Mouse (Mus musculus) heart, embryonic 14.5 days (tissue): ENCODE measurements at regions not wholly inside any gene's neighbourhood (a gene's known extent, or its start where the extent isn't known, plus 50 kb on each side); places are given as distances from the start of the nearest gene placed in this dataset.

Experiments
- ATAC-seq: fragments of 200-750 bp; cut with Nextera tagmentation; 2 replicates; pipeline ENCODE4 v1.8.0; 2017; ENCODE audit warnings: low read depth, moderate TSS enrichment; ENCODE audit not compliant: insufficient number of reproducible peaks, insufficient read depth, low FRiP score
- H3K27ac ChIP-seq, 2 experiments: fragments of 200-500 bp in 1 of 2; fragments of 300-500 bp in 1 of 2; sonication (generic) in 1 of 2; replicated peaks in 1 of 2; 2 replicates each; pipeline ENCODE4 v1.5.1; 2012 to 2014; ENCODE audit warnings: low read depth in 2 of 2, low read length in 2 of 2, control low read depth in 1 of 2, mild to moderate bottlenecking in 1 of 2, mixed read lengths in 1 of 2; ENCODE audit not compliant: control insufficient read depth in 1 of 2, insufficient read depth in 1 of 2
- H3K27me3 ChIP-seq: fragments of 300-500 bp; sonication (generic); 2 replicates; pipeline ENCODE4 v1.6.1; 2014; ENCODE audit warnings: mild to moderate bottlenecking, low read length, control low read depth; ENCODE audit not compliant: control insufficient read depth, insufficient read depth
- H3K36me3 ChIP-seq: fragments of 300-500 bp; sonication (generic); 2 replicates; pipeline ENCODE4 v1.6.1; 2014; ENCODE audit warnings: mild to moderate bottlenecking, control low read depth, low read length, mixed read lengths; ENCODE audit not compliant: control insufficient read depth, insufficient read depth
- H3K4me1 ChIP-seq, 2 experiments: fragments of 200-500 bp in 1 of 2; fragments of 300-500 bp in 1 of 2; sonication (generic) in 1 of 2; 2 replicates each; pipeline ENCODE4 v1.6.1; 2012 to 2014; ENCODE audit warnings: low read length in 2 of 2, control low read depth in 1 of 2, mixed read lengths in 1 of 2; ENCODE audit not compliant: control insufficient read depth in 2 of 2, insufficient read depth in 2 of 2
- H3K4me2 ChIP-seq: fragments of 300-500 bp; sonication (generic); 2 replicates; pipeline ENCODE4 v1.6.1; 2014; ENCODE audit warnings: mild to moderate bottlenecking, low read length
- H3K4me3 ChIP-seq, 2 experiments: fragments of 200-500 bp in 1 of 2; fragments of 300-500 bp in 1 of 2; sonication (generic) in 1 of 2; 2 replicates each; pipeline ENCODE4 v1.5.1; 2012 to 2014; ENCODE audit warnings: low read length in 2 of 2, mild to moderate bottlenecking in 2 of 2, control low read depth in 1 of 2, low read depth in 1 of 2, moderate library complexity in 1 of 2; ENCODE audit not compliant: control insufficient read depth in 1 of 2, insufficient read depth in 1 of 2
- H3K9ac ChIP-seq: fragments of 300-500 bp; sonication (generic); 2 replicates; pipeline ENCODE4 v1.6.1; 2014; ENCODE audit warnings: mild to moderate bottlenecking, low read length
- H3K9me3 ChIP-seq: fragments of 300-500 bp; sonication (generic); 2 replicates; pipeline ENCODE4 v1.6.1; 2016; ENCODE audit warnings: low read length, control low read depth; ENCODE audit not compliant: control insufficient read depth
- WGBS: fragments of 180-500 bp; shearing (Covaris S2); extraction: QIAGEN DNeasy Blood & Tissue Kit; methylation state at CpG from one replicate; pipeline ENCODE4 v1.1.7; 2014; 5-methylcytosine and 5-hydroxymethylcytosine counted together

DNA sequence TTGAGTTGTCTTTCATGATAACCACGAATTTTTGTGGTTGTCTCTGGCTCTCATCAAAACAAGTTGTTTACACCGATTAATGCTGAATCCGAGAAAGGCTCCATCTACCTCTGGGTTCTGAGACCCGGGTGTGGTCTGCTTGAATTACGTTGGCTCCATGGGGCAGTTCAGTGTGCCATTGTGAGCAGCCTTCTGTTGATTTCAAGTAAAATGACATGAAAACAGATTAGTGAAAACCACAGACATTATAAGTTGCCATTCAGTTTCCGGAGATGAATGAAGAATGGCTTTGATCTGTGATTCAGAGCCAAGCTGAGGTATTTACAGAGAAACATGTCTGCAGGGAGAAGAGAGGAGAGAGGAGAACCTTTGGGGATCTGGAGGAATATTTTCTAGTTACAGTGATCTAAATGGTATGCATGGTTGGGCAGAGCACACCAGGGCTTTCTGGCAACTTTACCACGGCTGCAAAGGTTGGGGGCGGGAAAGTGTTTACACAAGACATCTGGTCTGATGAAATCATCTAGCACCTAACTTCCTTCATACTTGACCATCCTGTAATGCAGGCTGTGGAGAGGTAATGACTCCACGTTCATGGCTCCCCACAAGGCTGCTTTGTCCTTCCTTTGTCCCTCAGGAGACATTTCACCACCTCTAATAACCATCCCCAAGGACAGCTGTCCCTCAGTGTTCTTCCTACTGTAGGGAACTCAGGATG lies 74.7 kb upstream of the Sesn3 start:
- 66% methylated on average over 9 of the region's 9 CpGs for WGBS
- Histone ChIP-seq H3K9ac (no peak overlapping the region), H3K9me3 (no peaks in the 10 kb centered on the region), H3K4me3 (no peak overlapping the region), H3K27me3 (no peaks in the 10 kb centered on the region; the same call in 1 of the 2 replicates), H3K4me1 (peaks cover 3 to 14% of the 10 kb centered on the region in 2 experiments; a peak in 3 of 4 replicates), H3K4me2 (no peak overlapping the region), H3K27ac (no peak overlapping the region), H3K36me3 (no peaks in the 10 kb centered on the region)
- no peak for ATAC-seq

DNA sequence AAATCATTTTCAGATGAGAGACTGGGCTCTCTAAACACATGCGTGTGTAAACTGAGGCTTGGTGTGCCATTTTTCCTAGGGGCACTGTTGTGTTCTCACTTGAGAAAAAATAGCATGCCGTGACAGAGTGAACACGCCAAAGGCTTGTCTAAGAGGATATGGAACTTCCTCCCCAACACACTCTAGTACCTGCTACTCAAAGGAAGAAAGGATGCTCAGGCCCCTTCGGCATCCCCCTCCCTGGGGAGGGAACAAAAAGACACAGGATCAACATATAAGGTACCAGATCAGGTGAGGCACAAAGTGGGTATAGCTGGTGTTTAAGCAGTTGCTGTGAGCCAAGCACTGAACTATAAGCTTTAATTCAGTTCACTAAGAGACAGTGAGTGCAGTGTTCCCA lies 74.0 kb upstream of the Sesn3 start:
- H3K4me1 ChIP-seq, result peaks cover 3 to 14% of the 10 kb centered on the region in 2 experiments; a peak in 3 of 4 replicates
- H3K27ac ChIP-seq, result no peak overlapping the region
- WGBS, result 77% methylated on average over 4 of the region's 4 CpGs
- no peaks in the 10 kb centered on the region; the same call in 1 of the 2 replicates for H3K27me3 ChIP-seq
- no peak for ATAC-seq
- H3K9me3 ChIP-seq, result no peaks in the 10 kb centered on the region
- H3K4me2 ChIP-seq, result no peak overlapping the region
- H3K36me3 ChIP-seq, result no peaks in the 10 kb centered on the region
- H3K9ac ChIP-seq, result no peak overlapping the region
- H3K4me3 ChIP-seq, result no peak overlapping the region

DNA sequence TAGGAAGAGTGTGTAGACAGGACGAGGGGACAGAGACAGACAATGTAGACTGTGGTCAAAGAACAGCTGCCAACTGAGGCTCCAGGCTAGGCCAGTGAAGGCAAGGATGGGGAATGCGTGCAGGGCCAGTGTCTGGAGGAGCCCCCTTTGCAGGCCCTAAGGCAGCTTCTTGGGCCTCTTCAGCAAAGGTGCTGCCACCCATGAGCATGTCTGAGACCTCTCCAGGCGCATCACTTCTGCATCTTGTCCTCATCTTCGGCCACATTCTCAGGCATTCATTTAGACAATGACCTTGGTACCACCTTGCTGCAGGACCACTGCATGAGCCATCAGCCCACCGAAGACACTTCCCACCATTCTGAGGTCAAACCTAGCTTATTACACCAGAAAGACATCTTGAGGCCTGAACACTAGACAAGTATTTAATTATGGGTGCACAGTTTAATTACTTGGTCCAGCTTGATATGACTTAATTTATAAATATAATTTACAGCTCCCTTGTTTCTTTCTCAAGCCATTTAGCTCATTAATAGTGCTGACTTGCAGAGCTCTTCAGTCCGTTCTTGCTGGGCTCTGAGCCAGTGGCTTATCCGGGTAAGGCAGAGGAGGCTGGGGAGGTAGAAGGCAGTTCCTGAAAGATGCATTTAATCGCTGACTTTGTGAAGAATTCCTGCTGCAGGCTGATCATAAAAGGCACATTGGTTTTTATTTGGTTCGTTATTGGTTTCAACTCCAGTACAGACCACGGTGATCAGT lies 72.1 kb upstream of the Sesn3 start:
- ATAC-seq, result no peak
- H3K27ac ChIP-seq, result no peak overlapping the region
- H3K4me1 ChIP-seq, result peaks cover 6 to 14% of the 10 kb centered on the region in 2 experiments
- H3K4me3 ChIP-seq, result no peak overlapping the region
- H3K4me2 ChIP-seq, result no peak overlapping the region
- no peak overlapping the region for H3K9ac ChIP-seq
- no peaks in the 10 kb centered on the region for H3K36me3 ChIP-seq
- H3K9me3 ChIP-seq, result no peaks in the 10 kb centered on the region
- 63% methylated on average over 10 of the region's 10 CpGs for WGBS
- no peaks in the 10 kb centered on the region; the same call in 1 of the 2 replicates for H3K27me3 ChIP-seq

DNA sequence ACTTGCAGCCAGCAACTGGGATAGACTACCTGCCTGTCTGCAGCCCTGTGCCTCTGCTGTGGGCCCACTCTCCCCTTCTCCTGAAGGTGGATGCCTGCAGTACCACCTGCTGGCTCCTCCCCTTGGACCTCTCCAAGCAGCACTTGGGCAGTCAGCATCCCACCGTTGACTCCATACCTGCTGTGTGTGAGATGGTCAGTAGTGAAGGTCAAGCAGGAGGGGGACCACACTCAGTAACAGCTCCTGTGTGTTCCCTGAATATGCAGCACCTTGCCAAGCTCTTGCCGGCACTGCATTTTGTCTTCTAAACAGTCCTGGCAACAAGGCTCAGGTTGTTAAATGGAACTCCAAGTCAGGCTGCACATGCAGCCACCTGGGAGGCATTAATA lies 71.6 kb upstream of the Sesn3 start:
- no peak for ATAC-seq
- peaks cover 7 to 14% of the 10 kb centered on the region in 2 experiments for H3K4me1 ChIP-seq
- WGBS, result 70% methylated on average over 2 of the region's 2 CpGs
- H3K9ac ChIP-seq, result no peak overlapping the region
- no peak overlapping the region for H3K27ac ChIP-seq
- no peaks in the 10 kb centered on the region for H3K9me3 ChIP-seq
- no peak overlapping the region for H3K4me2 ChIP-seq
- no peaks in the 10 kb centered on the region; the same call in 1 of the 2 replicates for H3K27me3 ChIP-seq
- H3K4me3 ChIP-seq, result no peak overlapping the region
- no peaks in the 10 kb centered on the region for H3K36me3 ChIP-seq

GRCm38 (mm10) chr9:14203768-14204416 lies 71.0 kb upstream of the Sesn3 start:
- WGBS, result 79% methylated on average over 11 of the region's 11 CpGs
- peaks cover 7 to 14% of the 10 kb centered on the region in 2 experiments for H3K4me1 ChIP-seq
- no peaks in the 10 kb centered on the region for H3K9me3 ChIP-seq
- H3K27me3 ChIP-seq, result no peaks in the 10 kb centered on the region; the same call in 1 of the 2 replicates
- ATAC-seq, result no peak
- no peak overlapping the region for H3K4me3 ChIP-seq
- H3K9ac ChIP-seq, result no peak overlapping the region
- no peaks in the 10 kb centered on the region for H3K36me3 ChIP-seq
- no peak overlapping the region for H3K27ac ChIP-seq
- no peak overlapping the region for H3K4me2 ChIP-seq

- Histone ChIP-seq H3K4me1 (peaks cover 7 to 14% of the 10 kb centered on the region in 2 experiments), H3K36me3 (no peaks in the 10 kb centered on the region), H3K9me3 (no peaks in the 10 kb centered on the region), H3K27ac (no peak overlapping the region), H3K27me3 (no peaks in the 10 kb centered on the region), H3K4me3 (no peak overlapping the region), H3K4me2 (no peak overlapping the region), H3K9ac (no peak overlapping the region)
- WGBS, result 88% methylated on average over 1 of the region's 1 CpGs
- ATAC-seq, result no peak
These were observed 70.0 kb upstream of the Sesn3 start for GRCm38 (mm10) chr9:14204817-14205216.

GRCm38 (mm10) chr9:14206838-14207560 lies 67.9 kb upstream of the Sesn3 start:
- peaks cover 7% of the 10 kb centered on the region in 2 experiments; a peak in 3 of 4 replicates for H3K4me1 ChIP-seq
- no peak overlapping the region for H3K4me3 ChIP-seq
- 0 out of 2 replicates have a peak, but pooled peaks have one; percentile 17 for ATAC-seq
- H3K9ac ChIP-seq, result no peak overlapping the region
- no peak overlapping the region for H3K4me2 ChIP-seq
- H3K27ac ChIP-seq, result no peak overlapping the region
- no peaks in the 10 kb centered on the region for H3K27me3 ChIP-seq
- H3K36me3 ChIP-seq, result no peaks in the 10 kb centered on the region
- no peaks in the 10 kb centered on the region for H3K9me3 ChIP-seq
- WGBS, result 83% methylated on average over 16 of the region's 16 CpGs
